Mouse (Mus musculus) kidney, embryonic 14.5 days (tissue): Measurements from ENCODE around the gene Spats2l. TPM values are rescaled to one million over a fixed set of nuclear protein-coding genes. Genes with fewer than 3 reads are reported as not detected.

Experiments used
- ATAC-seq: fragments of 200-750 bp; cut with Nextera tagmentation; 2 replicates; pipeline ENCODE4 v1.8.0; 2017; ENCODE audit warnings: moderate number of reproducible peaks, mild to moderate bottlenecking, moderate TSS enrichment, moderate library complexity; ENCODE audit not compliant: low FRiP score, low TSS enrichment
- H3K27ac ChIP-seq: fragments of 300-500 bp; sonication (generic); 2 replicates; pipeline ENCODE4 v1.5.1; 2014; ENCODE audit warnings: low read depth, mild to moderate bottlenecking, low read length, moderate library complexity, mixed read lengths
- H3K27me3 ChIP-seq: fragments of 300-500 bp; sonication (generic); 2 replicates; pipeline ENCODE4 v1.6.1; 2014; ENCODE audit warnings: mild to moderate bottlenecking, low read length; ENCODE audit not compliant: control insufficient read depth, insufficient read depth
- H3K36me3 ChIP-seq: fragments of 300-500 bp; sonication (generic); 2 replicates; pipeline ENCODE4 v1.6.1; 2014; ENCODE audit warnings: low read length, mixed read lengths; ENCODE audit not compliant: control insufficient read depth, insufficient read depth
- H3K4me1 ChIP-seq: fragments of 300-500 bp; sonication (generic); 2 replicates; pipeline ENCODE4 v1.6.1; 2014; ENCODE audit warnings: low read length, mixed read lengths; ENCODE audit not compliant: control insufficient read depth, insufficient read depth
- H3K4me2 ChIP-seq: fragments of 300-500 bp; sonication (generic); replicated peaks from 2 replicates; pipeline ENCODE4 v1.6.1; 2014; ENCODE audit warnings: low read depth, mild to moderate bottlenecking, low read length
- H3K4me3 ChIP-seq: fragments of 300-500 bp; sonication (generic); 2 replicates; pipeline ENCODE4 v1.5.1; 2014; ENCODE audit warnings: mild to moderate bottlenecking, low read length
- H3K9ac ChIP-seq: fragments of 300-500 bp; sonication (generic); 2 replicates; pipeline ENCODE4 v1.6.1; 2014; ENCODE audit warnings: low read depth, mild to moderate bottlenecking, low read length, moderate library complexity
- H3K9me3 ChIP-seq: fragments of 300-500 bp; sonication (generic); 2 replicates; pipeline ENCODE4 v1.6.1; 2016; ENCODE audit warnings: low read length; ENCODE audit not compliant: control insufficient read depth
- WGBS: fragments of 180-500 bp; shearing (Covaris S2); extraction: QIAGEN DNeasy Blood & Tissue Kit; methylation state at CpG from one replicate; pipeline ENCODE4 v1.1.7; 2014; 5-methylcytosine and 5-hydroxymethylcytosine counted together
- polyA plus RNA-seq: library from polyadenylated mRNA; unstranded; fragments of >200 nt; fragmentation: Nextera tagmentation; extraction: Ambion mirVana; gene quantifications from 2 replicates; pipeline ENCODE4 v1.2.1, GENCODE M21; 2014

Spats2l gene
- polyA plus RNA-seq, 1 experiment from 2014 or later: 47.4 TPM

DNA sequence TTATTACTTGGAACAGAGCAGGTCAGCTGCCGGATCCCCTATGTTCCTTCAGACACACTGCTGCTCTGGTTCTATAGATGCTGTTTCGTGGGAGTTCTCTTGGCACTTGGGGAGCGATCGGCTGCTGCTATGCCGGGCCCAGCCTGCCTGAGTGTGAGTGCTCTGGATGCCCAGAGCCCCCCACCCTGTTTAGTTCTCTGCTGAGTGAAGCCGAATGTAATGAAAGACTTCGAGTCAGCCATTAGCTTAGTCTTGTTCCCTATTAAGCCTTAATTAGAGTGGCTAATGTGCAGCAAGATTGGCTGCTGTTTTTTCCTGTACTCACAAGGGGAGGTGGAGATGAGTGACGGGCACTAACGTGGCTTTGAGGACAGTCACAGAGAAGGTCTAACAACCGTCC lies 166.7 kb downstream of the Spats2l start:
- whole genome bisulfite sequencing: 16% methylated on average over 10 of the region's 10 CpGs
- H3K9ac ChIP-seq: no peak overlapping the region
- ATAC-seq: peak; percentile 75
- no peaks in the 10 kb centered on the region for H3K4me1 ChIP-seq
- 0 out of 2 replicates have a peak overlapping the region, but pooled peaks have one; percentile 21 for H3K4me2 ChIP-seq
- peaks cover 4% of the 10 kb centered on the region; the same call in 1 of the 2 replicates for H3K36me3 ChIP-seq
- H3K9me3 ChIP-seq: no peaks in the 10 kb centered on the region
- H3K4me3 ChIP-seq: no peak overlapping the region
- no peak overlapping the region for H3K27ac ChIP-seq
- H3K27me3 ChIP-seq: no peaks in the 10 kb centered on the region; the same call in none of the 2 replicates

- Histone ChIP-seq H3K27me3 (no peaks in the 10 kb centered on the region; the same call in none of the 2 replicates), H3K4me1 (no peaks in the 10 kb centered on the region), H3K9me3 (no peaks in the 10 kb centered on the region), H3K4me3 (no peak overlapping the region), H3K36me3 (peaks cover 4% of the 10 kb centered on the region; the same call in 1 of the 2 replicates), H3K4me2 (no peak overlapping the region), H3K27ac (no peak overlapping the region), H3K9ac (no peak overlapping the region)
- 44% methylated on average over 7 of the region's 7 CpGs for WGBS
- ATAC-seq: no peak
Observed at GRCm38 (mm10) chr1:57941095-57941494, 167.1 kb downstream of the Spats2l start.

GRCm38 (mm10) chr1:57941734-57942133 lies 167.8 kb downstream of the Spats2l start:
- 56% methylated on average over 11 of the region's 11 CpGs for WGBS

GRCm38 (mm10) chr1:57942215-57942614 lies 168.3 kb downstream of the Spats2l start:
- H3K4me1 ChIP-seq: no peaks in the 10 kb centered on the region
- no peaks in the 10 kb centered on the region; the same call in none of the 2 replicates for H3K27me3 ChIP-seq
- H3K9ac ChIP-seq: no peak overlapping the region
- no peak for ATAC-seq
- 92% methylated on average over 6 of the region's 6 CpGs for WGBS
- H3K36me3 ChIP-seq: peaks cover 4% of the 10 kb centered on the region; the same call in 1 of the 2 replicates
- no peak overlapping the region for H3K4me3 ChIP-seq
- H3K9me3 ChIP-seq: no peaks in the 10 kb centered on the region
- no peak overlapping the region for H3K27ac ChIP-seq
- H3K4me2 ChIP-seq: no peak overlapping the region

More at GRCm38 (mm10) chr1:57941734-57942133, 167.8 kb downstream of the Spats2l start:
- Histone ChIP-seq H3K4me2 (no peak overlapping the region), H3K4me3 (no peak overlapping the region), H3K9me3 (no peaks in the 10 kb centered on the region), H3K27ac (no peak overlapping the region), H3K27me3 (no peaks in the 10 kb centered on the region; the same call in none of the 2 replicates), H3K9ac (no peak overlapping the region), H3K36me3 (peaks cover 4% of the 10 kb centered on the region; the same call in 1 of the 2 replicates), H3K4me1 (no peaks in the 10 kb centered on the region)
- ATAC-seq: no peak

DNA sequence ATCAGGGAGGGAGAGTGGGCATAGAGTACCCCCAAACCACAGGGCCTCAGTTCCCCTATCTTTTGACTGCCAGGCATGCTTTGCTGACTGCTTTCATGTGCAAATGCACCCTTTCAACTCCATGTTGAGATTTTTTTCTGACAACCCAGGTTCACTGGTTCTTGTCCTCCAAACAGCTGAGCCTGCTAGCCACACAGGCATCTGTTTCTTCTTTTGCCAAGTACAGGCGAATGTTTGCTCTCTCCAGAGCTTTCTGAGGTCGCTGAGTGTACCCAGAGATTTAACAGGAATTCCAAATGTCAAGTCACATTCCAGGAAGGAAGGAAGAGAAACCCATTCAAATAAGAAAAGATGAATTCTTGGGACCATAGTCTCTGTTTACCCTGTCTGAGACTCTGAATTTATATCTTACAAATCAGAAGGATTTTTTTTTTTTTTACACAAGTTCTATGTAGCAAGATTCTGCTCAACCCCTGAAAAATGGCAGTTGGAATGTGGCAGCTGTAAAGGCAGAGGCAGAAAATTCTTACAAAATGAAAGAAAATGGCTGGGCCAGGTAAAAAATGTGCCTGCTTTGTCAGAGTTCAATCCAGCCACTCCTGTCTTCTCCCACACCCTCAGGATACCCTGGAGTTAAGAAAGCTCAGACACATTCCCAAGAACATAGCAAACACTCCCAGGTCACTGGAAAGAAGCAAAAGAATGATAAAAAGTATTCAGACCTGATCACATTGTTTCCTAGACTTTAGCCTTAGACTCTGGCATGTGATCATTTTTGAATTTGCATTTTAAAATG lies 173.8 kb downstream of the Spats2l start:
- ATAC-seq: no peak
- Histone ChIP-seq H3K4me3 (no peak overlapping the region), H3K36me3 (no peaks in the 10 kb centered on the region), H3K27ac (no peak overlapping the region), H3K27me3 (no peaks in the 10 kb centered on the region), H3K9me3 (no peaks in the 10 kb centered on the region), H3K4me2 (no peak overlapping the region), H3K9ac (no peak overlapping the region), H3K4me1 (no peaks in the 10 kb centered on the region)
- WGBS: 37% methylated on average over 2 of the region's 2 CpGs

DNA sequence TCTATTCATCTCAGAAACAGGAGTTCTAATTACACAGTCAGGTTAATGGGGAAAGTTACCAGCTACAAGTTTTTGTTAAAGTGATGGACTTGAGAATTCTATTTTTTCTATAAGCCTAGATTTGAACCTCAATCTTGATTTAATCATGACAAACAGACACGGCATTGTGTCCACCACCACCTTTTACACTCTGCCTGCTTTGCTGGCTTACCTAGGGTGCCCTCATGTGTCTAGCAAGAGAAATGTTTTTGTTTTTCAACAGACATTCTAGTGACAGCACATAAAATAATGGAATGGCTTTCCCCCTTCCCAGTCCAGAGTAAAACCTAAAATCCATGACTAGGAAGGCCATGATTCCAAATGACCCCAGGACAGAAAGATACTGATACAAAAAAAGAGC lies 175.2 kb downstream of the Spats2l start:
- H3K4me3 ChIP-seq: no peak overlapping the region
- no peak overlapping the region for H3K4me2 ChIP-seq
- no peaks in the 10 kb centered on the region for H3K9me3 ChIP-seq
- 2% methylated on average over 1 of the region's 1 CpGs for WGBS
- no peaks in the 10 kb centered on the region for H3K36me3 ChIP-seq
- no peak overlapping the region for H3K9ac ChIP-seq
- ATAC-seq: no peak
- H3K27me3 ChIP-seq: no peaks in the 10 kb centered on the region
- no peak overlapping the region for H3K27ac ChIP-seq
- no peaks in the 10 kb centered on the region for H3K4me1 ChIP-seq

GRCm38 (mm10) chr1:57949716-57950115 lies 175.8 kb downstream of the Spats2l start:
- Histone ChIP-seq H3K4me1 (no peaks in the 10 kb centered on the region), H3K9me3 (no peaks in the 10 kb centered on the region), H3K4me3 (no peak overlapping the region), H3K27me3 (no peaks in the 10 kb centered on the region), H3K9ac (no peak overlapping the region), H3K36me3 (peaks cover 3% of the 10 kb centered on the region; the same call in 1 of the 2 replicates), H3K4me2 (no peak overlapping the region), H3K27ac (no peak overlapping the region)
- 66% methylated on average over 5 of the region's 5 CpGs for WGBS
- no peak for ATAC-seq

- no peak overlapping the region for H3K4me3 ChIP-seq
- H3K4me2 ChIP-seq: no peak overlapping the region
- H3K4me1 ChIP-seq: no peaks in the 10 kb centered on the region
- no peaks in the 10 kb centered on the region for H3K27me3 ChIP-seq
- WGBS: 94% methylated on average over 4 of the region's 4 CpGs
- no peaks in the 10 kb centered on the region for H3K9me3 ChIP-seq
- ATAC-seq: no peak
- peaks cover 5% of the 10 kb centered on the region; the same call in 1 of the 2 replicates for H3K36me3 ChIP-seq
- H3K27ac ChIP-seq: no peak overlapping the region
- no peak overlapping the region for H3K9ac ChIP-seq
Observed at GRCm38 (mm10) chr1:57952509-57952908, 178.5 kb downstream of the Spats2l start.
